Mouse (Mus musculus) G1E (cell line): ENCODE results near the gene Gm49388. TPM values are rescaled to one million over a fixed set of nuclear protein-coding genes. Genes with fewer than 3 reads are reported as not detected.

Source experiments
- ATAC-seq: 2 replicates; pipeline ENCODE4 v1.8.0; 2016; ENCODE audit warnings: mild to moderate bottlenecking; ENCODE audit not compliant: insufficient number of reproducible peaks, poor library complexity, low FRiP score, severe bottlenecking; ENCODE audit errors: extremely low read depth
- DNase-seq: peaks from one replicate; pipeline ENCODE4 v3.0.0; 2012; ENCODE audit warnings: low spot score
- H3K27me3 ChIP-seq: 2 replicates; pipeline ENCODE4 v1.6.1; 2012; ENCODE audit warnings: mild to moderate bottlenecking, low read length, inconsistent platforms; ENCODE audit not compliant: insufficient read depth
- H3K36me3 ChIP-seq: replicated peaks from 2 replicates; pipeline ENCODE3; 2012; ENCODE audit warnings: mild to moderate bottlenecking, inconsistent platforms
- H3K4me1 ChIP-seq: 2 replicates; pipeline ENCODE4 v1.6.1; 2012; ENCODE audit warnings: low read depth, low read length, inconsistent platforms, mixed read lengths; ENCODE audit not compliant: insufficient read depth
- H3K4me3 ChIP-seq: 2 replicates; pipeline ENCODE4 v1.5.1; 2012; ENCODE audit warnings: low read depth, mild to moderate bottlenecking, inconsistent platforms, low read length, moderate library complexity, mixed read lengths
- H3K9me3 ChIP-seq: replicated peaks from 2 replicates; pipeline ENCODE4 v1.6.1; 2012; ENCODE audit warnings: inconsistent platforms
- CTCF ChIP-seq: IDR thresholded peaks from 2 replicates; pipeline ENCODE4 v1.5.1; 2012; ENCODE audit warnings: low read depth, low read length, inconsistent platforms, mixed read lengths
- GATA1 ChIP-seq: IDR thresholded peaks from 2 replicates; pipeline ENCODE4 v1.6.1; 2012; ENCODE audit warnings: borderline replicate concordance, low read length, inconsistent platforms, mixed read lengths
- GATA2 ChIP-seq: IDR thresholded peaks from 2 replicates; pipeline ENCODE4 v1.6.1; 2012; ENCODE audit warnings: low read depth, low read length, inconsistent platforms, borderline replicate concordance
- POLR2AphosphoS5 ChIP-seq: IDR thresholded peaks from 2 replicates; pipeline ENCODE4 v1.6.1; 2012; ENCODE audit warnings: low read depth, low read length, inconsistent platforms; ENCODE audit not compliant: insufficient replicate concordance
- TAL1 ChIP-seq: conservative IDR thresholded peaks from 2 replicates; pipeline ENCODE4 v1.6.1; 2012; ENCODE audit warnings: low read depth, low read length, inconsistent platforms, mixed read lengths
- polyA plus RNA-seq: library from polyadenylated mRNA; stranded (reverse); fragments of >175 nt; gene quantifications from 2 replicates; pipeline ENCODE4 v1.2.3, GENCODE M21; 2012
- total RNA-seq, 2 experiments: library from RNA; stranded (forward) in 1 of 2; stranded (reverse) in 1 of 2; fragments of 200-1000 nt in 1 of 2; fragments of >200 nt in 1 of 2; fragmentation: Nextera tagmentation in 1 of 2; gene quantifications; 2 replicates each; pipeline ENCODE4 v1.2.3; 2014 to 2017

The Gm49388 gene
- total RNA-seq (2014; fragmentation: Nextera tagmentation) (4.7 and 8.4 TPM in 2 replicates), total RNA-seq (2017) (0.23 TPM in 1 of 2 replicates, not detected in the other), polyA plus RNA-seq (0.12 and 1.1 TPM in 2 replicates)

- DNase-seq (no peak), ATAC-seq (no peak)
- Histone ChIP-seq H3K4me3 (no peak within 1 kb of the TSS), H3K9me3 (no peaks in the 10 kb centered on the region), H3K4me1 (peaks cover 21% of the 10 kb centered on the region), H3K27me3 (no peaks in the 10 kb centered on the region), H3K36me3 (peaks cover 99% of the 10 kb centered on the region)
- no peak for TF ChIP-seq GATA1
- TF ChIP-seq POLR2AphosphoS5, result no peak
- no peak for TF ChIP-seq GATA2
- no peak for TF ChIP-seq CTCF
- TF ChIP-seq TAL1, result no peak
These were observed at the start of gene Gm49388 for GRCm38 (mm10) chr7:127785308-127785707. Gene Gm49388, plus strand, starts transcription at chr7:127785608.

- Histone ChIP-seq H3K9me3 (no peaks in the 10 kb centered on the region), H3K36me3 (peaks cover 20% of the 10 kb centered on the region), H3K4me3 (peak within 1 kb of the TSS; percentile 82), H3K27me3 (peaks cover 14% of the 10 kb centered on the region), H3K4me1 (peaks cover 34% of the 10 kb centered on the region)
- TF ChIP-seq GATA1, result no peak
- no peak for TF ChIP-seq CTCF
- TF ChIP-seq TAL1, result no peak
- no peak for TF ChIP-seq GATA2
- TF ChIP-seq POLR2AphosphoS5, result no peak
- DNase-seq (peak; percentile 45), ATAC-seq (no peak)
These were observed 40.9 kb upstream of the Gm49388 start, which contains the start of gene Fbxl19 for GRCm38 (mm10) chr7:127744366-127745045. Gene Fbxl19, plus strand, starts transcription at chr7:127744543.

DNA sequence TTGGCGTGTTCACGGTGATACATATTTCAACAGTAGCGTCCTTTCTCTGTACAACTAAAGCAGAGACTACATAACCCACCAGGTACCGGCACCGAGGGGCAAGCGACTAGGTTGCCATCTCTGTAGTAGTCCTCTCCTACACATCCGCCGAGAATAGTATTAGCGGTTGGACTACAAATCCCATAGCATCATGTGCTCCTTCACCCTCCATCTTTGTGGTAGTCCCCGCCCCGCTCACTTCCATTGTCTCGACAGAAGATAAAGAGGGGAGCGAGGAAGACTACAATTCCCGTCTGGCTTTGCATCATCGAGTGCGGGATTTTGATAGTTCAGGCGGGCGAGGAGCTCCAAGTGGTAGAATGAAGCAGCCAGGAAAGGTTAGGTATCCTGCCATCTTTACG is 40.2 kb upstream of the Gm49388 start:
- ATAC-seq (peak; percentile 75), DNase-seq (peak; percentile 79)
- Histone ChIP-seq H3K4me3 (peak overlapping the region; percentile 82), H3K36me3 (peaks cover 28% of the 10 kb centered on the region), H3K27me3 (peaks cover 11% of the 10 kb centered on the region), H3K9me3 (no peaks in the 10 kb centered on the region), H3K4me1 (peaks cover 34% of the 10 kb centered on the region)
- no peak for TF ChIP-seq GATA2
- TF ChIP-seq POLR2AphosphoS5, result no peak
- no peak for TF ChIP-seq TAL1
- TF ChIP-seq GATA1, result no peak

- peaks cover 6% of the 10 kb centered on the region for H3K27me3 ChIP-seq
- H3K36me3 ChIP-seq, result peaks cover 34% of the 10 kb centered on the region
- no peaks in the 10 kb centered on the region for H3K9me3 ChIP-seq
- ATAC-seq (peak; percentile 70), DNase-seq (peak; percentile 76)
- H3K4me1 ChIP-seq, result peaks cover 34% of the 10 kb centered on the region
- TF ChIP-seq GATA1 (no peak), POLR2AphosphoS5 (no peak), GATA2 (no peak), TAL1 (no peak), CTCF (no peak)
- peak overlapping the region; percentile 82 for H3K4me3 ChIP-seq
These were observed 39.5 kb upstream of the Gm49388 start for GRCm38 (mm10) chr7:127745652-127746493.

DNA sequence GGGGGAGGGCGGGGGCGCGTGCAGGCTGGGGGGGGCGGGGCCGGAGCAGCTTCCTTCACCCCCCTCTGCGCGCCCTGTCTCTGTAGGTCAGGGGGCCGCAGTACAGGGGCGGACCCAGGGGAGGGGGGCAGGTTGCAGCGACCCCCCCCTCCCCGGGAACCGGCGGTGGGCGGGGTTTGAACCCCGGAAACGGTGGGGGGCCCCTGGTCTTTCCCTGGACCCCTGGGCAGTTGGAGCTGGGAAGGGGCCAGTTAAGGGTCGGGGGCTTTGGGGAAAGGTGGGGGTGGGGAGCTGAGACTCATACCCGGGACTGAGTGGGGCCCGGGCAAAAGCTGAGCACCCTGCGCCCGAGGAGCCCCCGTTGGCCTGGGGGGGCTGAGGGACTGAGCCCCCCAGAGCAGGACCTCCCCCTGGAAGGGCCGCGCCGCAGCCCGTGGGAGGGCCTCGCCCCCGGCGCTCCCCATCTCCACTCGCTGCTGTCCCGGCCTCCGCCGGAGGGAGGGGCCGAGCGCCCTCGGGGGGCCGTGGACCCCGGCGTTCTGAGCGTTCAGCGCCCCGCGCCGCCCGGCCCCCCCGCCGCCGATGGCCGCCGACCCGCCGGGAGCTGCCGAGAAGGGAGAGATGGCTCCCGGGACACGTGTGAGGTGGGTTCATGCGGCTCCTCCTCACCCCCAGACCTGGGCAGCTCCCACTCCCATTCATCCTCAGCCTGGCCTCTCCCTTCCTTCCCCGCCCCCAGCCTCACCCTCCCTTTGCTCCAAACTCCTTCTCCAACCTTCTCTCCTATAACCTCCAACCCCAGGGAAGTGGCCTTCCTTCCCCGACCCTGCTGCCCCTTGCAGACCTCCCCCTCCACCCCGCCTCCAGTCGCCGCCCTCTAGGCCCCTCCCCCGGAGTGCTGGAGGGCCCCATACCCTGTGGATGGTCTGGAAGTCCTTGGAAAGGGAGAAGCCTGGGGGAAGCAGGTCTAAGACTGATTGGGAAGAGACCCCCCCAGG is 38.6 kb upstream of the Gm49388 start:
- DNase-seq, result peak; percentile 60
- no peak for ATAC-seq
- Histone ChIP-seq H3K4me1 (peaks cover 34% of the 10 kb centered on the region), H3K9me3 (no peaks in the 10 kb centered on the region), H3K4me3 (peak overlapping the region; percentile 82), H3K36me3 (peaks cover 43% of the 10 kb centered on the region), H3K27me3 (peaks cover 1% of the 10 kb centered on the region; the same call in 1 of the 2 replicates)
- no peak for TF ChIP-seq CTCF
- TF ChIP-seq POLR2AphosphoS5, result no peak
- no peak for TF ChIP-seq GATA1
- TF ChIP-seq TAL1, result no peak
- no peak for TF ChIP-seq GATA2
